Mouse (Mus musculus): ENCODE results near the gene Car8.

GRCm38 (mm10) chr4:8278159-8278558, 39.3 kb upstream of the Car8 start:
- TF ChIP-seq CTCF (IDR thresholded peaks at IDR 0.05; ENCODE audit: control insufficient read depth, insufficient read depth, low read length) = no peak
- TF ChIP-seq POLR2A (IDR thresholded peaks at IDR 0.05; ENCODE audit: borderline replicate concordance, control insufficient read depth, low read depth, low read length) = no peak
